Mouse (Mus musculus) liver, postnatal 0 days (tissue): ENCODE results near the gene Nfix. TPM values are rescaled to one million over a fixed set of nuclear protein-coding genes. Genes with fewer than 3 reads are reported as not detected.
A peak's percentile ranks its signal among the peaks of the same experiment; 100 is the strongest.

Experiments used
- ATAC-seq: fragments of 200-750 bp; cut with Nextera tagmentation; 2 replicates; pipeline ENCODE4 v1.8.0; 2017; ENCODE audit warnings: mild to moderate bottlenecking, moderate library complexity
- DNase-seq: peaks from one replicate; pipeline ENCODE4 v3.0.0-alpha.2; 2016
- H3K27ac ChIP-seq: fragments of 300-500 bp; sonication (generic); 2 replicates; pipeline ENCODE4 v1.5.1; 2014; ENCODE audit warnings: antibody characterized with exemption, moderate library complexity, mild to moderate bottlenecking, low read depth
- H3K27me3 ChIP-seq: fragments of 300-500 bp; sonication (generic); 2 replicates; pipeline ENCODE4 v1.6.1; 2014; ENCODE audit warnings: low read length, control low read depth, mixed read lengths; ENCODE audit not compliant: insufficient read depth
- H3K36me3 ChIP-seq: fragments of 300-500 bp; sonication (generic); replicated peaks from 2 replicates; pipeline ENCODE4 v1.6.1; 2014; ENCODE audit warnings: mild to moderate bottlenecking, control low read depth, low read length, moderate library complexity, mixed read lengths; ENCODE audit not compliant: insufficient read depth
- H3K4me1 ChIP-seq: fragments of 300-500 bp; sonication (generic); 2 replicates; pipeline ENCODE4 v1.6.1; 2014; ENCODE audit warnings: antibody characterized with exemption, mild to moderate bottlenecking, control low read depth; ENCODE audit not compliant: insufficient read depth
- H3K4me2 ChIP-seq: fragments of 300-500 bp; sonication (generic); 2 replicates; pipeline ENCODE4 v1.6.1; 2014; ENCODE audit warnings: low read depth, mild to moderate bottlenecking, low read length, moderate library complexity, mixed read lengths
- H3K4me3 ChIP-seq: fragments of 300-500 bp; sonication (generic); 2 replicates; pipeline ENCODE4 v1.5.1; 2014; ENCODE audit warnings: low read depth, low read length
- H3K9ac ChIP-seq: fragments of 300-500 bp; sonication (generic); replicated peaks from 2 replicates; pipeline ENCODE4 v1.6.1; 2014; ENCODE audit warnings: mild to moderate bottlenecking, moderate library complexity
- H3K9me3 ChIP-seq: fragments of 300-500 bp; sonication (generic); 2 replicates; pipeline ENCODE4 v1.6.1; 2016; ENCODE audit warnings: mild to moderate bottlenecking, control low read depth, low read length, mixed read lengths
- CTCF ChIP-seq: sonication (generic); IDR thresholded peaks from 2 replicates; pipeline ENCODE4 v1.5.1; 2016; ENCODE audit warnings: antibody characterized with exemption, low read depth
- EP300 ChIP-seq: IDR thresholded peaks from 2 replicates; pipeline ENCODE4 v1.6.1; 2016; ENCODE audit warnings: antibody characterized with exemption, low read depth, mild to moderate bottlenecking
- WGBS: fragments of 180-500 bp; shearing (Covaris S2); extraction: QIAGEN DNeasy Blood & Tissue Kit; methylation state at CpG from one replicate; pipeline ENCODE4 v1.1.7; 2014; ENCODE audit not compliant: insufficient replicate concordance; 5-methylcytosine and 5-hydroxymethylcytosine counted together
- polyA plus RNA-seq: library from polyadenylated mRNA; unstranded; fragments of >200 nt; fragmentation: Nextera tagmentation; extraction: Ambion mirVana; gene quantifications from 2 replicates; pipeline ENCODE4 v1.2.1, GENCODE M21; 2015

Nfix gene
- polyA plus RNA-seq, 1 experiment from 2014 or later: 4.7 TPM

DNA sequence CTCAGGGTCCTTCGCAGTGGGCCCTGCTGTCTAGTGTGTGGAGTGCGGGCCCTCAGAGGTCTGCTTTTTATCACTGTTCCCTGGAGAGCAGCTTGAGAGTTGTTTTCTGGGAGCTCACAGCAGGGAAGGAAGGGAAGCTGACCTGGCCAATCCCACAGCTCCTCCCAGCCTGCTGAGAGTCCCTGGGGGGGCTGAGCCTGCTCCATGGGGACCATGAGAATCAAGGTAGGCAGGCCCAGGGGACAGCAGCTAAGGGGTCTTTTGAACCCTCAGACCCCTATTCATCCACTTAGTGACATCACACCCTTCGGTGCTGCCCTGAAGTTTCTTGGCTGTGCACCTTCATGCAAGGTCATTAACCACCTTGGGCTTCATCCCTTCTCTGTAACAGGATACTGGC lies 22.6 kb upstream of the Nfix start, which contains the start of gene Dand5:
TSS of gene Dand5 (minus strand) at position 101 of the 400 bp plus-strand sequence.
- Histone ChIP-seq H3K9ac (no peak within 1 kb of the TSS), H3K9me3 (no peaks in the 10 kb centered on the region), H3K4me2 (0 out of 2 replicates have a peak within 1 kb of the TSS, but pooled peaks have one; percentile 6), H3K36me3 (no peaks in the 10 kb centered on the region), H3K4me1 (peaks cover 5% of the 10 kb centered on the region; the same call in 1 of the 2 replicates), H3K27ac (no peak within 1 kb of the TSS), H3K4me3 (no peak within 1 kb of the TSS), H3K27me3 (no peaks in the 10 kb centered on the region)
- no peak for ATAC-seq
- no peak for TF ChIP-seq CTCF
- no peak for TF ChIP-seq EP300
- no peak for DNase-seq
- WGBS: 78% methylated on average over 3 of the region's 3 CpGs

DNA sequence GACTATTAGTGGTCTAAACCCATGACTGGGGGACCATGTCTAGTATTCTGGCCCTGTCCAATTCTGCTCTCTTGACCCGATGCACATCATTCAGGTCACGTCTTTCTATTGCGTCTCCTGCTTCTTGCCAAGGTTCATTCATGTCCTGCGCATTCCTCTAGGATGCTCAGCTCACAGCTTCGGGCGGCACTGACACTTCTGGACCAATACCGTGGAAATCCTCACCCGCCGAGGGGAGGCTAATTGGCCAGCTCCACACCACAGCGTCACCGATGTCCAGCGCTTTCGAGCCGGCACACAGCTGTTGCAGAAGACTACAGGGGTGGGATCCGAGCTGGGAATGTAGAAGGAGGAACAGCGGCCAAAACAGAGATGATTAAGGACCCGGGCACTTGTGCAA lies 16.0 kb upstream of the Nfix start:
- WGBS: 79% methylated on average over 17 of the region's 17 CpGs
- Histone ChIP-seq H3K27me3 (peaks cover 12% of the 10 kb centered on the region), H3K27ac (no peak overlapping the region), H3K36me3 (no peaks in the 10 kb centered on the region), H3K4me1 (peaks cover 10% of the 10 kb centered on the region), H3K4me3 (no peak overlapping the region), H3K9ac (no peak overlapping the region), H3K9me3 (no peaks in the 10 kb centered on the region), H3K4me2 (no peak overlapping the region)
- TF ChIP-seq EP300 (no peak), CTCF (no peak)
- ATAC-seq (no peak), DNase-seq (no peak)

DNA sequence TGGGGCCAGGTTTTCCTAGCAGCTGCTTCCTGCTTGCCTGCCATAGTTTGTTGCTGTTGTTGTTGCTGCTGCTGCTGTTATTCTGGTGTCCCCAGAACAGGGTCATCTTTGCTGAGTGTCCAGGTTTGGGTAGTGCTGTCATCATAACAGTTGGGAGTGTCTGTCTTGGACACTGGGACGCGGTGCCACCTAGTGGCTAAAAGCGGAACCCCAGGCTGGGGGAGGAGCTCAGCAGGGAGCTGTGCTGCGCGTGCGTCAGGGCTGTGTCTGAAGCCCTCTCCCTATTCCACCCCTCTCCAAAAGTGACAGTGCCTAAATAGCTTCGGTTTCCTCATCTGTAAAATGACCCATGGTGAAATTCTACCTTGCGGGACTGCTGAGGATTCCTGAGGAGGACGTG lies 15.4 kb upstream of the Nfix start:
- Histone ChIP-seq H3K36me3 (no peaks in the 10 kb centered on the region), H3K27me3 (peaks cover 14% of the 10 kb centered on the region), H3K9me3 (no peaks in the 10 kb centered on the region), H3K4me3 (no peak overlapping the region), H3K4me2 (peak overlapping the region; percentile 23; the same call in 1 of the 2 replicates), H3K27ac (no peak overlapping the region), H3K9ac (no peak overlapping the region), H3K4me1 (peaks cover 15% of the 10 kb centered on the region)
- TF ChIP-seq EP300: no peak
- TF ChIP-seq CTCF: peak; percentile 99
- 7% methylated on average over 9 of the region's 9 CpGs for WGBS
- peak; percentile 88 for ATAC-seq
- DNase-seq: peak; percentile 98

DNA sequence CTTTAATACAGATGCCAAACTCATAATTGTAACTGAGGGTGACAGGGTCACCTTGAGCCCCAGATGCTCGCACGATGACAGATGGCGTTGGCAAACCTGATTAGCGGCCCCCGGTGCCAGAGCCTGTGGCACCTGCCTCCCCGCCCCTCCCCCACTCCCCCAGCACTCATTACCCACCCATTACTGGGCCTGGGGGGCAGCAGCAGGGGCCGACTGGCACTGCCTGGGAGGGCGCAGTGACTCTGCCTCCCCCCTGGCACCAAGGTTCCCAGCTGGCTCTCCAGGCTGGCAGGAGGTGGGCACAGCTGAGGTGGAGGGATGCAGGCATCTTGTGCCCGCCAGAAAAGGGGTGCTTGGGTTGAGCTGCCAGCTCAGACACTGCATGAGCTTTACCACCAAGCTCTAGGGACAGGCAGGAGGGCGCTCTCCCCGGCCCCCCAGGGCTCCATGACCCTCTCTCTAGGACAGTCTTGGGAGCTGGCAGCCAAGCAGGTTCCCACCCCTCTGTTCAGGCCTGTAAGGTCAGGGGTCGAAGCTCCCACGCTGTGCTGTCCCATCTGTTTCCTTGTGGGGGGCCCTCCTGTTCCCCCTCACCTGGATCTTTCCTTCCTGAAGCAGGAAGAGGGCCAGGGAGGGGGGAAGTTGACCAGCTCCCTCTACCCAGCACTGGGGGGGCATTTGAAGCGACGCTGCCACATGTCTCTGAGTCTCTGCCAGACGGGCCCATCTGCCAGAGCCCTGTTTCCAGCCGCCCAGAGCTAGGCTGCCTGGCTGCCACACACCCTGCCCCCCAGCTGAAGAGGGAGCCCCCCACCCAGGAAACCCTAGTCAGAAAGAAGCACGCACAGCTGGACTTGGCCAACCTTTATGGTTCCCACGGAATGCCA lies 14.7 kb upstream of the Nfix start:
- H3K4me1 ChIP-seq: peaks cover 15% of the 10 kb centered on the region
- TF ChIP-seq EP300: no peak
- no peak for TF ChIP-seq CTCF
- H3K27ac ChIP-seq: no peak overlapping the region
- H3K4me2 ChIP-seq: peak overlapping the region; percentile 23; the same call in 1 of the 2 replicates
- H3K27me3 ChIP-seq: peaks cover 14% of the 10 kb centered on the region
- no peaks in the 10 kb centered on the region for H3K9me3 ChIP-seq
- H3K4me3 ChIP-seq: no peak overlapping the region
- H3K36me3 ChIP-seq: no peaks in the 10 kb centered on the region
- 43% methylated on average over 18 of the region's 19 CpGs for WGBS
- DNase-seq: no peak
- no peak overlapping the region for H3K9ac ChIP-seq
- peak; percentile 1; the same call in 1 of the 2 replicates for ATAC-seq

DNA sequence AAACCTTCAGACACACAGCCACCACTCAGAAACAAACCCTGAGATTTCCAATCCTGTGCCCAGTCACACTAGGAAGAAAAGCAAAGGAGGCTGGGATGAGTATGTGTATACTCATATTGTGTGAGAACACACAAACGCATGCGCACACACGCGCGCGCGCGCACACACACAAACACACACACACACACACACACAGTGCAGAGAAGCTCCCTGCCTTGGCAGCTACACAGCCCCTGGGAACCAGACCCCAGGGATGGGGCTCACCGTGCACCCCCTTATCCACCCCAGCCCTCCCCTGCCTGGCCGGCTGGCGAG lies 14.1 kb upstream of the Nfix start:
- WGBS: 92% methylated on average over 11 of the region's 11 CpGs
- DNase-seq (no peak), ATAC-seq (no peak)
- H3K9me3 ChIP-seq: no peaks in the 10 kb centered on the region
- H3K4me2 ChIP-seq: no peak overlapping the region
- H3K27ac ChIP-seq: no peak overlapping the region
- TF ChIP-seq CTCF (no peak), EP300 (no peak)
- peaks cover 15% of the 10 kb centered on the region for H3K4me1 ChIP-seq
- H3K9ac ChIP-seq: no peak overlapping the region
- no peaks in the 10 kb centered on the region for H3K36me3 ChIP-seq
- H3K4me3 ChIP-seq: no peak overlapping the region
- H3K27me3 ChIP-seq: peaks cover 14% of the 10 kb centered on the region

DNA sequence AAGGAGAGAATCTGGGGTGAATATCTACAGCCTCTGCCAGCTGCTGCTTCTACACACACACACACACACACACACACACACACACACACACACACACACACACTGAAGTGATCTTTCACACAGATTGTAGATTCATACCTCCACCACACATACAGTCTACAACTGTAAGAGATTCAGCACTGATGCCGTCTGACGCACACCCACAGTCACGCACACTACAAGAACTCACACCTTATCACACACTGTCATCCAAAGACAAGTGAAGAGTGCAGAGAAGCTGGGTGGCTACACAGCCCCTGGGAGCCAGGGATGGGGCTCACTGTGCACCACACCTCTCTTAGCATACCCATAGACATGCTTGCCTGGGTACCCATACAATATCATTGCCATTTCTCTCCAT lies 13.7 kb upstream of the Nfix start:
- DNase-seq: no peak
- peaks cover 15% of the 10 kb centered on the region for H3K4me1 ChIP-seq
- no peaks in the 10 kb centered on the region for H3K36me3 ChIP-seq
- no peak for ATAC-seq
- no peak overlapping the region for H3K9ac ChIP-seq
- no peaks in the 10 kb centered on the region for H3K9me3 ChIP-seq
- no peak overlapping the region for H3K27ac ChIP-seq
- H3K4me3 ChIP-seq: no peak overlapping the region
- WGBS: 57% methylated on average over 3 of the region's 3 CpGs
- peaks cover 14% of the 10 kb centered on the region for H3K27me3 ChIP-seq
- H3K4me2 ChIP-seq: no peak overlapping the region
- TF ChIP-seq CTCF (no peak), EP300 (no peak)

DNA sequence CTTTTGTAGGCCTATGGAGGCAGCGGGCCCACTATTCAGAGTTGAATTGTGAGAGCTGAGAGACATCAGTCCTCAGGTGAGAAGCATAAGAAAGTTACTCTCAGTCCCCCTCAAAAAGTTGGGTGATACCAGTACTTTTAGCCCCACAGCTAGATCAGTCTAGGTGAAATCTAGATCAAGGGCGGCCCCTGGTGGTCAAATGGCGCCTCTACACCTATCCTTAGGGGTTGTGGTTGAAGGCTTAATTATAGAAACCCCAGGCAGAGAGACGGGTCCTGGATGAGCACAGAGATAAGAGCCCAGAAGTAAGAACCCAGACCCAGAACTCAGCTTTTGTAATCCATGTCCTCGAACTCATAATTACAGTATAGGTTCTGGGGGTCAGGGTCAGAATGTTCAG lies 12.9 kb upstream of the Nfix start:
- no peak overlapping the region for H3K9ac ChIP-seq
- peak; percentile 88 for DNase-seq
- no peaks in the 10 kb centered on the region for H3K9me3 ChIP-seq
- H3K36me3 ChIP-seq: no peaks in the 10 kb centered on the region
- no peak for ATAC-seq
- H3K27ac ChIP-seq: no peak overlapping the region
- H3K4me1 ChIP-seq: peaks cover 15% of the 10 kb centered on the region
- H3K4me2 ChIP-seq: no peak overlapping the region
- H3K27me3 ChIP-seq: peaks cover 14% of the 10 kb centered on the region
- no peak overlapping the region for H3K4me3 ChIP-seq
- WGBS: 2% methylated on average over 5 of the region's 5 CpGs
- TF ChIP-seq EP300 (no peak), CTCF (peak; percentile 94)
